Mouse (Mus musculus) erythroblast, embryonic 14.5 days (primary cell): ENCODE data around the gene Dnaaf3.

Experiments
- GATA1 ChIP-seq: IDR thresholded peaks from 2 replicates; pipeline ENCODE4 v1.6.1; 2012; ENCODE audit warnings: low read length, inconsistent platforms, mixed read lengths
- TAL1 ChIP-seq: IDR thresholded peaks from 3 replicates; pipeline ENCODE4 v1.6.1; 2012; ENCODE audit warnings: low read length, inconsistent platforms, mixed read lengths

- TF ChIP-seq TAL1 = no peak
- no peak for TF ChIP-seq GATA1
Observed at GRCm38 (mm10) chr7:4491308-4491707, 40.9 kb downstream of the Dnaaf3 start.
